Mouse (Mus musculus): ENCODE data around the gene Card11. TPM values are rescaled to one million over a fixed set of nuclear protein-coding genes. Genes with fewer than 3 reads are reported as not detected.

Gene Card11
- total RNA-seq, 2 experiments from 2014 or later = 0.29 to 0.45 TPM

- intact Hi-C loops (cut with DNase I) = no loop called here
- DNase-seq = no peak
These were observed 2.6 kb downstream of the Card11 start for GRCm38 (mm10) chr5:140997767-140998166.

GRCm38 (mm10) chr5:140992093-140993070 is 8.0 kb downstream of the Card11 start:
- intact Hi-C loops (cut with DNase I) = no loop called here
- no peak for DNase-seq

- intact Hi-C loops (cut with DNase I) = no loop called here
- DNase-seq = no peak
These were observed 14.9 kb downstream of the Card11 start for GRCm38 (mm10) chr5:140985311-140986050.

- DNase-seq = peak; percentile 9 to 11
- intact Hi-C loops (cut with DNase I) = no loop called here
These were observed 19.0 kb downstream of the Card11 start for GRCm38 (mm10) chr5:140981370-140981805.

- intact Hi-C loops (cut with DNase I) = no loop called here
- no peak for DNase-seq
These were observed 19.6 kb downstream of the Card11 start for GRCm38 (mm10) chr5:140980783-140981182.

GRCm38 (mm10) chr5:140980051-140980450 is 20.3 kb downstream of the Card11 start:
- DNase-seq = no peak
- intact Hi-C loops (cut with DNase I) = no loop called here

GRCm38 (mm10) chr5:140962945-140963344 is 37.4 kb downstream of the Card11 start:
- DNase-seq = peak; percentile 33 to 47
- intact Hi-C loops (cut with DNase I) = loop anchor here (5.0 kb wide), 1 partner anchor 91 kb away; no protein-coding TSS in a partner anchor

GRCm38 (mm10) chr5:140960732-140961131 is 39.6 kb downstream of the Card11 start:
- no peak for DNase-seq
- intact Hi-C loops (cut with DNase I) = loop anchor here (5.0 kb wide), 1 partner anchor 88 kb away; no protein-coding TSS in a partner anchor

GRCm38 (mm10) chr5:140959160-140959559 is 41.2 kb downstream of the Card11 start:
- intact Hi-C loops (cut with DNase I) = no loop called here
- peak; percentile 17 to 21 for DNase-seq

GRCm38 (mm10) chr5:140957106-140957505 is 43.3 kb downstream of the Card11 start:
- intact Hi-C loops (cut with DNase I) = no loop called here
- no peak for DNase-seq

- no peak for DNase-seq
- intact Hi-C loops (cut with DNase I) = no loop called here
These were observed 44.7 kb downstream of the Card11 start for GRCm38 (mm10) chr5:140955666-140956065.

- intact Hi-C loops (cut with DNase I) = no loop called here
- DNase-seq = no peak
These were observed 48.6 kb downstream of the Card11 start for GRCm38 (mm10) chr5:140951801-140952200.

GRCm38 (mm10) chr5:140948009-140948408 is 52.4 kb downstream of the Card11 start:
- intact Hi-C loops (cut with DNase I) = no loop called here
- DNase-seq = peak; percentile 17 to 37

GRCm38 (mm10) chr5:140946034-140946433 is 54.3 kb downstream of the Card11 start:
- DNase-seq = no peak
- intact Hi-C loops (cut with DNase I) = no loop called here

- DNase-seq = no peak
- intact Hi-C loops (cut with DNase I) = no loop called here
These were observed 55.8 kb downstream of the Card11 start for GRCm38 (mm10) chr5:140944382-140945125.

GRCm38 (mm10) chr5:140940923-140941491 is 59.4 kb downstream of the Card11 start:
- intact Hi-C loops (cut with DNase I) = no loop called here
- no peak for DNase-seq

GRCm38 (mm10) chr5:140940257-140940922 is 60.0 kb downstream of the Card11 start:
- no peak for DNase-seq
- intact Hi-C loops (cut with DNase I) = no loop called here

- intact Hi-C loops (cut with DNase I) = no loop called here
- DNase-seq = no peak
These were observed 63.6 kb downstream of the Card11 start for GRCm38 (mm10) chr5:140936816-140937215.

- no peak for DNase-seq
- intact Hi-C loops (cut with DNase I) = no loop called here
These were observed 64.5 kb downstream of the Card11 start for GRCm38 (mm10) chr5:140935848-140936247.

Measured in heart, postnatal 10 days (tissue).